Mouse (Mus musculus): Measurements from ENCODE around the gene 1700029F12Rik. TPM values are rescaled to one million over a fixed set of nuclear protein-coding genes. Genes with fewer than 3 reads are reported as not detected.
"Not testable (repeated sequence)": the region's sequence is repeated elsewhere in the genome, so short reads cannot be mapped to it uniquely, and the experiment has no call there.

Gene 1700029F12Rik
- polyA plus RNA-seq, 1 experiment from 2014 or later: not detected

DNA sequence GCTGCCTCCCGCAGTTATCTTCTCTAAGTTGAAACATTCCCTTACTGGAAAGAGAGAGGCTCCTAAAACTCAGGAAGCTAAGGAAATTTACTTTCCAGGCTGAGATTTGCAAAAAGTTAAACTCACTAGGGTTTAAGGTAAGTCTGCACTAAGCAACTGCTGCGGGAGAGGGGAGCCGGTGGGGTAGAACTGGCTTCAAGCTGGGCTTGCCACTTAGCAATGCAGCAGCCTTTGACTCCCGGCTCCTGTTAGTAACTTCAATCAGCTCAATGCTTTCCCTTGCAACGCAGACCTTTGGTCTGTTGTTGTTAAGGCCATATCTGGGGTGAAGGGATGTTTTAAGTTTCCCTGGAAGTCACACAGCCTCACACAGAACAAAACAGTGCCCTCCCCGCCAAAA is 33.5 kb upstream of the 1700029F12Rik start:
- no peak overlapping the region for H3K9ac ChIP-seq (ENCODE audit: low read depth, low read length)
- 3% methylated on average over 6 of the region's 6 CpGs for WGBS
- DNase-seq (ENCODE audit: low spot score) (no peak), ATAC-seq (ENCODE audit: low FRiP score) (no peak)
- H3K4me1 ChIP-seq (replicated peaks; ENCODE audit: control insufficient read depth, insufficient read depth, low read length): no peaks in the 10 kb centered on the region; the same call in 1 of the 2 replicates
- H3K4me2 ChIP-seq (replicated peaks; ENCODE audit: low read depth, low read length): no peak overlapping the region
- no peak overlapping the region for H3K4me3 ChIP-seq (ENCODE audit: low read depth, low read length)
- H3K9me3 ChIP-seq (ENCODE audit: control insufficient read depth, low read length): no peaks in the 10 kb centered on the region
- H3K36me3 ChIP-seq (ENCODE audit: control insufficient read depth, insufficient read depth, low read length): no peaks in the 10 kb centered on the region
- no peak overlapping the region for H3K27ac ChIP-seq (ENCODE audit: low read depth, low read length)
- H3K27me3 ChIP-seq (ENCODE audit: control insufficient read depth, insufficient read depth, low read length): peaks cover 2% of the 10 kb centered on the region; the same call in 1 of the 2 replicates

DNA sequence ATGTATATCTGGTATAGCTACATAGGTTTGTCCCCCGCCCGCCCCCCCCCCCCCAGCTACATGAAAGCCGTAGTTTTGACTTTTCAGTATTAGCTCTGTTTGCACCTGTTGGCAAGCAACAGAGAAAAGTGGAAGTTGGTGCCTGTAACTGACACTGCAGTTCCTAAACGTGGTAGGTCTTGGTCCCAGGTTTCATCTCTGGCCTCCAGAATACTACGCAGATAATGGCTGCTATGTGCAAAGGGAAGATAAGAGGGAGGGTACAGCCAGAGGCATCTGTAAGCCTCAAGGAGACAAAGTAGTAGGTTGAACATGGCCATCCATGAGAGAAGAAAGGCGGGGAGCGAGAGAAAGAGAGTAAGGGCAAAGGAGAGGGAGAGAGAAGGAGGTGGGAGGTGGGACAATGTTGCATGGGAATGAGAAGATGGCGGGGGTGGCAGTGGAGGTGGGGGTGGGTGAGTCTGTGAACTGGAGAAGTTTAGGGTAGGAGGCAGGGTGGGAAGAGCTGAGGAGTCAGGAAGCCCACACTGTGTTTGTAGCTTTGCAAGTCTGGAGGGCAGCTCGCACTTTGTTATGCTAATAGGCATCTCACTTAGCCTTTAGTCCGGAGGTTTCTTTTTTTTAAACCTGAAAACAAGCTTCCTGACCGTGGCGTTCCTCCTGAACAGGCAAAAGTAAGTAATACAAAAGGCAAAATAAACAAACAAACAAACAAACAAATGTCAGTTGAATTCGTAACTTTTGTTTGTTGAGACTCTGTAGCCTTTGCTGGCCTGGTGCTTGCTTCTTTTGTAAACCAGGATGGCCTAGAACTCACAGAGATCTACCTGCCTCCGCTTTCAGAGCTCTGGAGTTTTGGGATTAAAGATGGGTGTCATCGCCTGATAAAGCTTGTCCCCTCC is 32.7 kb upstream of the 1700029F12Rik start, which contains the start of gene Fam169a:
Fam169a (plus strand) TSS at position 638 of the 902 bp plus-strand sequence.
- H3K4me1 ChIP-seq (replicated peaks; ENCODE audit: control insufficient read depth, insufficient read depth, low read length): no peaks in the 10 kb centered on the region; the same call in 1 of the 2 replicates
- H3K36me3 ChIP-seq (ENCODE audit: control insufficient read depth, insufficient read depth, low read length): no peaks in the 10 kb centered on the region
- no peak within 1 kb of the TSS for H3K4me3 ChIP-seq (ENCODE audit: low read depth, low read length)
- ATAC-seq (ENCODE audit: low FRiP score) (no peak), DNase-seq (ENCODE audit: low spot score) (no peak)
- H3K27ac ChIP-seq (ENCODE audit: low read depth, low read length): no peak within 1 kb of the TSS
- no peak within 1 kb of the TSS for H3K9ac ChIP-seq (ENCODE audit: low read depth, low read length)
- no peaks in the 10 kb centered on the region for H3K9me3 ChIP-seq (ENCODE audit: control insufficient read depth, low read length)
- peaks cover 2% of the 10 kb centered on the region; the same call in 1 of the 2 replicates for H3K27me3 ChIP-seq (ENCODE audit: control insufficient read depth, insufficient read depth, low read length)
- no peak within 1 kb of the TSS for H3K4me2 ChIP-seq (replicated peaks; ENCODE audit: low read depth, low read length)
- 35% methylated on average over 15 of the region's 15 CpGs for WGBS

DNA sequence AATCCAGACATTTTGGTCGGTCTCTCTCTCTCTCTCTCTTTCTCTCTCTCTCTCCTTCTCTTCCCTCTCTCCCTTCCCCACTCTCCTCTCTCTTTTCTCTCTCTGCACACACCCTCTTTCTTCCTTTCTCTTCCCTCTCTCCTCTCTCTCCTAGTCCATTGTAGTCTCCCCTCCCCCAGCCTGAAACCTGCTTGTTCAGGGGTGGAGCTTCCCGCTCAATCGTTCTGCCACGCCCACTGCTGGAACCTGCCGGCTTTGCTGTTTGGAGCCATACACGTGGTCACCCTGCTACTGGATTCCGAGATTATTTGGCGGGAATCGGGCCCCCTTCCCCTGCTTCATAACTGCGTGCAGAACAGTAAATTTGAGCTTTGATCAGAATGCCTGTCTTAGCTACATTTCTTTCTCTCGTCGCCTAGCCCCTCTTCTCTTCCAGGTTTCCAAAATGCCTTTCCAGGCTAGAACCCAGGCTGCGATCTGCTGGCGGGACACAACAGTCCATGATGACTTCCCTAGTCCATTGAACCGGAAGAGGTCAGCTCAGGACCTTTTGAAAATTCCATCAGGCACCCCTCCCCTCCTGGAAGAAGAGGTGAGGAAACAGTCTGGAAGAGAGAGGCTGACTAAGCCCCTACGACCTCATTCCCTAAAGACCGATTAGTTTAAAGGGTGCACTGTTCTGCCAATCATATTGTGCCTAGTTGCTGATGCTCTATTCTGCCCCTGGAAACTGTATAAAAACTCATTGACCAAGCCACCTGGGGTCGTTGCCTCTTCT is 30.9 kb upstream of the 1700029F12Rik start:
- 0 out of 2 replicates have a peak, but pooled peaks have one; percentile 7 for ATAC-seq (ENCODE audit: low FRiP score)

DNA sequence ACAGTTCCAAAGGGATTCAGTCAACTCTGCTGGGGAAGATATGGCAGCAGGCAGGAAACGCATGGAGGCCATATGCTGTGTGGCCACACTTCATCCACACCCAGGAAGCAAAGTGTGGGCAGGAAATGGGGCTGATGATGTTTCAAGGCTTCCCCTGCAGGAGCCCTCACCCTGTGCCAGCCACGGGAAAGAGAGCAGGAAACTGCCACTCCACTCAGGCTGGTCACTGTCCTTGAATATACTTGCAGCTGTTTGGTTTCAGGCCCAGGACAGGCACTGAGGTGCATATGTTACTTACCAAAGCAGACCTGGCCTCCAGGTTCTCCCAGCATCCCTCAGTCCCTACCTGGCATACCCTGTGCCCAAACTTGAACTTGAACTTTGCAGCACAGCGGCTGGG is 30.3 kb upstream of the 1700029F12Rik start:
- Histone ChIP-seq H3K4me2 (replicated peaks; ENCODE audit: low read depth, low read length) (no peak overlapping the region), H3K27me3 (ENCODE audit: control insufficient read depth, insufficient read depth, low read length) (peaks cover 2% of the 10 kb centered on the region; the same call in 1 of the 2 replicates), H3K9ac (ENCODE audit: low read depth, low read length) (no peak overlapping the region), H3K9me3 (ENCODE audit: control insufficient read depth, low read length) (no peaks in the 10 kb centered on the region), H3K4me3 (ENCODE audit: low read depth, low read length) (no peak overlapping the region), H3K36me3 (ENCODE audit: control insufficient read depth, insufficient read depth, low read length) (no peaks in the 10 kb centered on the region), H3K4me1 (replicated peaks; ENCODE audit: control insufficient read depth, insufficient read depth, low read length) (no peaks in the 10 kb centered on the region; the same call in 1 of the 2 replicates), H3K27ac (ENCODE audit: low read depth, low read length) (no peak overlapping the region)
- ATAC-seq (ENCODE audit: low FRiP score) (peak; percentile 27; the same call in 1 of the 2 replicates), DNase-seq (ENCODE audit: low spot score) (no peak)
- WGBS: 61% methylated on average over 3 of the region's 3 CpGs

More for the DNA sequence above, 30.9 kb upstream of the 1700029F12Rik start:
- H3K9ac ChIP-seq (ENCODE audit: low read depth, low read length); H3K27me3 ChIP-seq (ENCODE audit: control insufficient read depth, insufficient read depth, low read length); H3K27ac ChIP-seq (ENCODE audit: low read depth, low read length); H3K9me3 ChIP-seq (ENCODE audit: control insufficient read depth, low read length); DNase-seq (ENCODE audit: low spot score); H3K4me2 ChIP-seq (replicated peaks; ENCODE audit: low read depth, low read length); H3K4me3 ChIP-seq (ENCODE audit: low read depth, low read length); H3K4me1 ChIP-seq (replicated peaks; ENCODE audit: control insufficient read depth, insufficient read depth, low read length); H3K36me3 ChIP-seq (ENCODE audit: control insufficient read depth, insufficient read depth, low read length): not testable (repeated sequence)
- 43% methylated on average over 18 of the region's 18 CpGs for WGBS

GRCm38 (mm10) chr13:97063431-97063830 is 29.3 kb upstream of the 1700029F12Rik start:
- DNase-seq (ENCODE audit: low spot score) (no peak), ATAC-seq (ENCODE audit: low FRiP score) (no peak)
- no peaks in the 10 kb centered on the region for H3K9me3 ChIP-seq (ENCODE audit: control insufficient read depth, low read length)
- no peak overlapping the region for H3K4me3 ChIP-seq (ENCODE audit: low read depth, low read length)
- no peak overlapping the region for H3K4me2 ChIP-seq (replicated peaks; ENCODE audit: low read depth, low read length)
- no peak overlapping the region for H3K27ac ChIP-seq (ENCODE audit: low read depth, low read length)
- no peaks in the 10 kb centered on the region; the same call in 1 of the 2 replicates for H3K4me1 ChIP-seq (replicated peaks; ENCODE audit: control insufficient read depth, insufficient read depth, low read length)
- WGBS: 97% methylated on average over 2 of the region's 2 CpGs
- peaks cover 2% of the 10 kb centered on the region; the same call in 1 of the 2 replicates for H3K27me3 ChIP-seq (ENCODE audit: control insufficient read depth, insufficient read depth, low read length)
- H3K36me3 ChIP-seq (ENCODE audit: control insufficient read depth, insufficient read depth, low read length): no peaks in the 10 kb centered on the region
- H3K9ac ChIP-seq (ENCODE audit: low read depth, low read length): no peak overlapping the region

DNA sequence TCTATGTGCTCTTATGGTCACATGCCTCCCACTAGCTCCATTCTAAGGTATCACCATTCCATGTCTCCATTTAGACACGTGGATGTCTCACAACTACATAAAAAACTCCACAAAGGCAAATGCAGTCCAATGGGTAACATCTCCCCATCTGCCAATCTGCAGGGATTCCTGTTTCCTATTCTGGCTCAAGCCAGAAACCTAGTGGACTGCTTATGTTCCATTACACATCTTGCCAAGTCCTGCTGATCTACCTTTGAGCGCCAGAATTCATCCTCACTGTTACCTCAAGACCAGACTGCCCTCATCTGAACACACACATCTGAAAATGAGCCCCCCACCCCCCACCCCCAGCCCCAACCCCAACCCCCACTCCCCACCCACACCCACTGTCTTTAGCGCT is 28.0 kb upstream of the 1700029F12Rik start:
- Histone ChIP-seq H3K9ac (ENCODE audit: low read depth, low read length) (no peak overlapping the region), H3K4me2 (replicated peaks; ENCODE audit: low read depth, low read length) (no peak overlapping the region), H3K27me3 (ENCODE audit: control insufficient read depth, insufficient read depth, low read length) (no peaks in the 10 kb centered on the region), H3K36me3 (ENCODE audit: control insufficient read depth, insufficient read depth, low read length) (no peaks in the 10 kb centered on the region), H3K27ac (ENCODE audit: low read depth, low read length) (no peak overlapping the region), H3K4me3 (ENCODE audit: low read depth, low read length) (no peak overlapping the region), H3K4me1 (replicated peaks; ENCODE audit: control insufficient read depth, insufficient read depth, low read length) (no peaks in the 10 kb centered on the region; the same call in 1 of the 2 replicates), H3K9me3 (ENCODE audit: control insufficient read depth, low read length) (no peaks in the 10 kb centered on the region)
- ATAC-seq (ENCODE audit: low FRiP score) (no peak), DNase-seq (ENCODE audit: low spot score) (no peak)
- WGBS: 90% methylated on average over 3 of the region's 3 CpGs

DNA sequence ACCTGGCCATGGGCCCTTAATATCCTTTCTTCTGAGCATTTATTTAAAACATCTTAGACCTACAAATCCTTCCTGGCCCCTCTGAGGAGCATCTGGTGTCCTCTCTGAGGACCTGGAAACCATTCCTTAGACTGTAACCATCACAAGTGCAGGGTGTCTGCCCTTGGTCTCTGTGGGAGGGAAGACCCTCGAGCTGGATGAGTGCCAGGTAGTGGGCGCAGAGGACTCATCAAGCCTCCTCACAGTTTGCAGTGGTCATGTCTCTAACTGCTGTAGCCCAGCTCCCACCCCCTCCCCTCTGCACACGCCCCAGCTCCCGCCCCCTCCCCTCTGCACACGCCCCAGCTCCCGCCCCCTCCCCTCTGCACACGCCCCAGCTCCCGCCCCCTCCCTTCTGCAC is 26.2 kb upstream of the 1700029F12Rik start:
- no peaks in the 10 kb centered on the region for H3K4me1 ChIP-seq (replicated peaks; ENCODE audit: control insufficient read depth, insufficient read depth, low read length)
- DNase-seq (ENCODE audit: low spot score): no peak
- no peak overlapping the region for H3K9ac ChIP-seq (ENCODE audit: low read depth, low read length)
- no peak overlapping the region for H3K4me2 ChIP-seq (replicated peaks; ENCODE audit: low read depth, low read length)
- no peaks in the 10 kb centered on the region for H3K36me3 ChIP-seq (ENCODE audit: control insufficient read depth, insufficient read depth, low read length)
- no peaks in the 10 kb centered on the region for H3K27me3 ChIP-seq (ENCODE audit: control insufficient read depth, insufficient read depth, low read length)
- H3K27ac ChIP-seq (ENCODE audit: low read depth, low read length): no peak overlapping the region
- ATAC-seq (ENCODE audit: low FRiP score): no peak
- no peaks in the 10 kb centered on the region for H3K9me3 ChIP-seq (ENCODE audit: control insufficient read depth, low read length)
- WGBS: 76% methylated on average over 2 of the region's 8 CpGs
- H3K4me3 ChIP-seq (ENCODE audit: low read depth, low read length): no peak overlapping the region

- H3K9me3 ChIP-seq (ENCODE audit: control insufficient read depth, low read length): no peaks in the 10 kb centered on the region
- DNase-seq (ENCODE audit: low spot score) (no peak), ATAC-seq (ENCODE audit: low FRiP score) (no peak)
- no peak overlapping the region for H3K4me3 ChIP-seq (ENCODE audit: low read depth, low read length)
- H3K9ac ChIP-seq (ENCODE audit: low read depth, low read length): no peak overlapping the region
- H3K4me1 ChIP-seq (replicated peaks; ENCODE audit: control insufficient read depth, insufficient read depth, low read length): no peaks in the 10 kb centered on the region
- H3K4me2 ChIP-seq (replicated peaks; ENCODE audit: low read depth, low read length): no peak overlapping the region
- H3K27me3 ChIP-seq (ENCODE audit: control insufficient read depth, insufficient read depth, low read length): no peaks in the 10 kb centered on the region
- no peak overlapping the region for H3K27ac ChIP-seq (ENCODE audit: low read depth, low read length)
- H3K36me3 ChIP-seq (ENCODE audit: control insufficient read depth, insufficient read depth, low read length): no peaks in the 10 kb centered on the region
- WGBS: 93% methylated on average over 6 of the region's 6 CpGs
Measured at GRCm38 (mm10) chr13:97059746-97060145, 25.6 kb upstream of the 1700029F12Rik start.

Data from hindbrain, embryonic 11.5 days (tissue).